Mouse (Mus musculus) gastrocnemius, adult 8-10 months (tissue): ENCODE measurements around the gene Cnep1r1. TPM values are rescaled to one million over a fixed set of nuclear protein-coding genes. Genes with fewer than 3 reads are reported as not detected.

Source experiments
- DNase-seq, 2 experiments: peaks; one replicate each; pipeline ENCODE4 v3.0.0; 2022; ENCODE audit warnings: low spot score in 2 of 2
- total RNA-seq, 4 experiments: library from RNA; stranded (reverse); gene quantifications; 2 replicates each; pipeline ENCODE4 v1.2.4; 2022

Cnep1r1 gene
- 10 to 100 TPM; 40.7 to 52.9 (median 44.1) TPM for total RNA-seq

DNA sequence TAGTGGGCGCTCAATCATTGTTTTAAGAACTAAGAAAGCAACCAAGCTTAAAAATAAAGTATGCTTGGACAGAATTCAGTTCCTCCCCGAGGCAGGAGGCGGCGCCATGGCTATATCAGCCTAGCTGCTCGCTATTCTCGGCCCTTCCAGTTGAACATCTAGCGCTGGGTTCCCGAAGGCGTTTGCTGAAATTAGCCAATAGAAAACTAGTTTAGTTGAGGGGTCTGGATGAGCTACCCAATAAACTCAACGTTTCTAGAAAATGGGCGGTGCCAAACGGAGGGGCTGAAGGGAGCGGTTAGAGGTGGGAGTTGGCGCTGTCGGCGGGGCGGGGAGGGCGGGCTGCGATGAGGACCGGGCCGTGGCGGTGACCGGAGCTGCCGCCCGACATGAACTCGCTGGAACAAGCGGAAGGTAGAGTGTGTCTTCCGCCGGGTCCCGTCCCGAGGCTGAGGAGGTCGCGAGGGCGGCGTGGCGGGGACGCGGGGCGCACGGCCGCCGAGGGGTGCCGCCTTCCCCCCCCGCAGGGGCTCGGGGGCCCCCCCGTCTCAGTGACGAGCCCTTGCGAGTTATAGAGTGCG, at the start of gene Cnep1r1:
Cnep1r1 (plus strand) TSS at position 314 of the 581 bp plus-strand sequence.
- peak; percentile 86 to 87 for DNase-seq

DNA sequence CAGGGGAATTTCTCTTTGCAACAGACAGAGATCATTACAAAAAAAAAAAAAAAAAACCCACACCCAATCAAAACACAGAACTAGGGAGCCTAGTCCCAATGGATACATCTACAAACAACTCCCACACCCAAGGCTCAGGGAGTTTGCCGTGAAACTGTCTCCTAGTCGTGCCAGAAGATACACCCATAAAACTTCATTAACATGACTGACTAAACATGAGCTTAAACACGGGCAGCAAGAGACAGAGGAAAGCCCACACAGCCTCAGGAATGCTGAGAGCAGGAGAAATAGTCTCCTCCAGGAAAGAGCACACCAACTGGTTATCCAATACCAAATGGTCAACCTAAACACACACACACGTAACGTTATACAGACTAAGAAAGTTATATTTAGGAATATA, 36.4 kb upstream of the Cnep1r1 start:
- no peak for DNase-seq

DNA sequence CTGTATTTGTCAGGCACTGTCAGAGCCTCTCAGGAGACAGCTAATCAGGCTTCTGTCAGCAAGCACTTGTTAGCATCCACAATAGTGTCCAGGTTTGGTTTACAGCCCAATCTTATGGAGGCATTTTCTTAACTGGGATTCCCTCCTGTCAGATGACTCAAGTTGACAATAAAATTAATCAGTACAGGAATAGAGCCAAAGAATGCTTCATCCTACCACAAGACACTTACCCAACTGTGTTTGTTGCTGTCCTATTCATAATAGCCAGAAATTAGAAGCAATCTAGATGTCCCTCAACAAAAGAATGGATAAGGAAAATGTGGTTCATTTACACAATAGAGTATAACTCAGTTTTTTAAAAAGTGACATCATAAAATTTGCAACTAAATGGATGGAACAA, 30.6 kb upstream of the Cnep1r1 start:
- DNase-seq: no peak

DNA sequence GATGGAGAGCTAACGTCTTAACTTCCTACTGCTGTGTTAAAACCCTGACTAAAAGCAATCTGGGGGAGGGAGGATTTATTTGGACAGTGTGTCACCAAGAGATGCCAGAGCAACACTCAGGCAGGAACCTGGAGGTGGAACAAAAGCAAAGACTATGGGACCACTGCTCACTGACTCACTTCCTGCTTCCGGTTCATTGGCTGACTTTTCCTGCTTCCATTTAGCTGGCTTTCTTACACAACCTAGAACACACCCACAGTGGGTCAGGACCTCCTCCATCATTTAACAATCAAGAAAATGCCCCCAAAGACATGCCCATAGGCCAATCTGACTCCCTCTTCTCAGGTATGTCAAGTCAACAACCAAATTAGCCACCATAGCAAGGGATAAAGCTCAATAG, 26.9 kb upstream of the Cnep1r1 start:
- no peak for DNase-seq

DNA sequence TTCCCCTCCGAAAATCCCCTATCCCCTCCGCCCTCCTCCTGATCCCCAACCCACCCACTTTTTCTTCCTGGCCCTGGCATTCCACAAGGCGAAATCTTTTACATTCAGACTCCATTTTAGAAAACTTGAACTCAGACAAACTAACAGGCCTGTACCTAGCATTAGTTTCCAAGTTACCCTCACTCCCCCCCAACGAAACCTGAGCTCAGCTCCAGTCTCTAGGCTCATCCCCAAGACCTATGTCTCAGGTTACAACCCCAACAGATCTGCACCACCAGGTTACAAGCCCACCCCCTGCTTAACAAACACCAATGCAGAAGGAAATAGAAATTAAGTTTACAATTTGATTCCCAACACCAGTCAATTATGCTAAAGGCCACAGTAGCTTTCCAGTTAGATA, 25.2 kb upstream of the Cnep1r1 start:
- no peak for DNase-seq

DNA sequence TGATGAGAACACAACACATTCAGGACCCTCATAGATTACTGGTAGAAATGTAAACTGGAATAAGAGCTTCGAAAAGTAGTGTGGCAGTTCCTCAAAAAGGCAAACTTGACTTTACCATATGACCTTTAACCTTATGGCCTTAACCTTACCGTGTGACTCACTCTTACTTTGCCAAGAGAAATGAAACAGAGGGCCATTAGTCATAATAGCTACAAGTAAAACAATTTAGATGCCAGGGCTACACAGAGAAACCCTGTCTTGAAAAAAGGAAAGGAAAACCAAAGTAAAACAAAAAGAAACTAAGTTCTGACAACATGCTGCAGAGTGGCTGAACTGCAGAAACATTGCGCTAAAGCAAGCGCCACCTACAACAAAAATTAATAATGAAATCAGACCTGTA, 19.7 kb upstream of the Cnep1r1 start:
- no peak for DNase-seq

DNA sequence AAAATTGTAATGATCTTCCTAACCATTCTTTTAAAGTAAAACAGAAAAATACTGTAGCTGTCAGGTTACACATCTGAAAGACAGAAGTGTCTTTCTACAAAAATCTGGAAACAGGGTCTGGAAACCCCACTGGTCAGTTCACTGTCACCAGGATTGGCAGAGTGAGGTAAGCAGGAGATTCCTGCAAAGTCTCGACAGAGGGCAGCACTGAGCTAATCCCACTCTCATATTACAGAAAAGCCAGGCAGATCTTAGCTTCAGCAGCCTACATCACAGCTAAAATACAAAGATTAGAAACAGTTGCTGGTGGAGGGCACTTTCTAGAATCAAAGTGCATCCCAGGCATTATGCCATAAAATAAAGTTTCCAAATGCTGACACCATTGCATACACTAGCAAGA, 19.0 kb upstream of the Cnep1r1 start:
- DNase-seq: peak in 1 of 2 experiments; percentile 7

DNA sequence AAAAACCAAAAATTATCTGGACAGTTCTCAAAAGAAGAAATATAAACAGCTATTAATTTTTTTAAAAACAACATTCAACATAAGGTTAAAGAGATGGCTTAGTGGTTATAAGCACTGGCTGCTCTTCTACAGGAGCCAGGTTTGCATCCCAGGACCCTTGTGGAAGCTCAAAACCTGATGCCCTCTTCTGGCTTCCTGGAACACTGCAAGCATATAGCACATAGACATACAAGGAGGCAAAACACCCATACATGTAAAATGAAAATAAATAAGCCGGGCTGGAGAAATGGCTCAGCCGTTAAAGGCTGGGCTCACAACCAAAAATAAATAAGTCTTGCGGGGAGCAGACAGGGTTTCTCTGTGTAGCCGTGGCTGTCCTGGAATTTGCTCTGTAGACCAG, 9.3 kb upstream of the Cnep1r1 start:
- DNase-seq: no peak

DNA sequence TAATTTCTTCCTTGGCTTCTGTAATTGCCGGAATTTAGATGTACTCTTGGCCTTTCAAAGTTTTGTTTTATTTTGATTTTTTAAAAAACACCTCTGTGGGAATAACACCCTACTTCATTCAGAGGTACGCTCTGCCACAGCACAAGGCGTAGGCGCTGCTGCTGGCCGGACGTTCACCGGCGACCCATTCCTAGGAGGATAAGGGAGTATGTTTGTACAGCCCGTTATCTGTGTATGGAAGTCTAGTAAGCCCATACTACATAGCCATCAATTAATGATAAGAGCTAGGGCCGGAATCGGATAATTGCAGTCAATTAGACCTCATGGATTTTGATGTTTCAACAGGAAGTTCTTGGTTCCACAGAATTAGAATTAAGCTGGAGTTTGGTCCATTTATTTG, 507 bp downstream of the Cnep1r1 start:
- no peak for DNase-seq

DNA sequence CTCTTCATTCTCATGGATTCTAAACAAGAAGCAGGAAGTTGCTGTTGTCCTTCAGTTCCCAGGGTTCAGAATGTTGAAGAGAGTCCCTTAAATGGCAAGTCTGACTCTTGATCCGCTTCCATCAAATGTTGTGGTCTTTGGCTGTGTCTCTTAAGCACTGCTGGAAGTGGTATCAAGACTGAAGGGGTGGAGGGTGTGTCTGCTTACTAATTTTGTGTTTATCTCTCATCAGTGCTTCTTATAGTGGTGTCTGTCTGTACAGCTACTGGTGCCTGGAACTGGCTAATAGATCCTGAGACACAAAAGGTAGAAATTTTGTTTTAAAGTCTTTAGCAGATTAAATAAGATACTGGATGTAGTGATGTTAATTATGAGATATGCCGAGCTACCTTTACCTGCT, 6.3 kb downstream of the Cnep1r1 start:
- no peak for DNase-seq

DNA sequence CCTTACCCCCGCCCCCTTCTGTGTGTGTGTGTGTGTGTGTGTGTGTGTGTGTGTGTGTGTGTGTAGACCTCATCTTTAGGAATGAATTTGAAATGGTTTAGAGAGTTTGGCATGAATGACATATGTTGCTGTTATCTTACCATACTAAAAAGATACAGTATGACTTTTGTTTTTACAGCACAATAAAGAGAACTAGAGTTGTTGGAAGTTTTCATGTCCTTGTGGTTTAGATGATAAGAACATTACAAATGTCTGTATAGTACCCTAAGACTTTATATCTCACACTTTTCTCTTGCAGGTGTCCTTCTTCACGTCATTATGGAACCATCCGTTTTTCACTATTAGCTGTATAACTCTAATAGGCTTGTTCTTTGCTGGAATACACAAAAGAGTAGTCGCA, 10.8 kb downstream of the Cnep1r1 start:
- no peak for DNase-seq

DNA sequence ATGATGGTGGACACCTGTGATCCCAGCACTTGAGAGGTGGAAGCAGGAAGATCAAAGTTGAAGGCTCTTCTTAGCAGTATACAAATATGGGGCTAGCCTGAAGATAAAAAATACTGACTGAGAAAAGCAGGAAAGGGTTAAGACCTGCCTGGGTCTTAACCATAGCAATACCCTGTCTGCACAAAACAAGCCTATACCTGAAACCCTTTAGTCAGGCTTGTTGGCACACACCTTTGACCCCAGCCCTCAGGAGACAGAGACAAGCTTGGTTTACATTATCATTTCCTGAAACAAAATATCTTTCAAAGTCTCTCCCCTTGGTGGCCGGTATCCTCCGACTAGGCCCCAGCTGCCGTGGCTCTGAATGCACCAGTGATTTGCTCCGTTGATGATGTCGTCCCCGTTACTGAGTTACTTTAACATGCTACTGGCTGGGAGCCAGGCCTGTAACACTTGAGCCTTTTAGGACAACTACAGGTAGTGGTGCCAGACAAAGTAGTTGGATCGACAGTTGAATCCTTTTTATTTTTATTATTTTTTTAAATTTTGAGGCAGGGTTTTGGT, 12.3 kb downstream of the Cnep1r1 start:
- no peak for DNase-seq

DNA sequence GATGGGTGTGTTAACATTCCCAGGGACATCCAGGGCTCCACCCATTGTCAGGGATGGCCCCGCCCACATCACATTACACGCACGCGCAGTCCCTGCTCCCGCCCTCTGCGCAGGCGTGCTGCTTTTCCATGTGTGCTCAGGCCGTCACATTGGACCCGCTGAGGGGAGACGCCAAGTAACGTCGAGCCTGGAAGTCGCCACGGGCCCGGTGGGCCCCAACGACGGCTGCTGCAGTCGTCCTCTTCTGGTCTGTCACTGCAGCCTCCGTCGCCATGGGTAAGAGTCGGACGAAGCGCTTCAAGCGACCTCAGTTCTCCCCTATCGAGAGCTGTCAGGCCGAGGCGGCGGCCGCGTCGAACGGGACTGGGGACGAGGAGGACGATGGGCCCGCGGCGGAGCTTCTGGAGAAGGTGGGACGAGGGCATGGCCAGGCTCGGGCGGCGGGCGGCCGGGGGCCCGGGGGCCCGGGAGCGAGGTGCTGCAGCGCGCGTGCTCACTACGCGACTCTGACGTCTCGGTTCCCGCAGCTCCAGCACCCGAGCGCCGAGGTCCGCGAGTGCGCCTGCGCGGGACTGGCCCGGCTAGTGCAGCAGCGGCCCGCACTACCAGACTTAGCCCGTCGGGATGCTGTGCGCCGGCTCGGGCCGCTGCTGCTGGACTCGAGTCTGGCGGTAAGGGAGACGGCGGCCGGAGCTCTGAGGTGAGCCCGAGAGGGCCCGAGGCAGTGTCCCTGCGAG, 19.3 kb downstream of the Cnep1r1 start, which contains the start of gene Heatr3:
Heatr3 (plus strand) TSS at position 108 of the 737 bp plus-strand sequence.
- peak; percentile 93 to 95 for DNase-seq

DNA sequence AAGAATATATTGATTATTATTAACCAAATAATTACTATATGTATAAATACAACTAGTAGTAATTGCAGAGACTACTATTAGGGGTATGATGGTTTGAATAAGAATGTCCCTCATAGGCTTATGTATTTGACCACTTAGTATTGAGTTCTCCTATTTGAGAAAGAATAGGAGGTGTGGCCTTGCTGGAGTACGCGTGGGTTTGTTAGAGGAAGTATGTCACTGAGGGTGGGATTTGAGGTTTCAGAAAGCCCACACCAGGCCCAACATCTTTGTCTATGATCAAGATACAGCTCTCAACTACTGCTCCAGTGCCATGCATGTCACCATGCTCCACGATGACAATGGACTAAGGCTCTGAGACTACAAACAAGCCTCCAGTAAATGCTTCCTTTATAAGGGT, 20.7 kb downstream of the Cnep1r1 start:
- DNase-seq: no peak

DNA sequence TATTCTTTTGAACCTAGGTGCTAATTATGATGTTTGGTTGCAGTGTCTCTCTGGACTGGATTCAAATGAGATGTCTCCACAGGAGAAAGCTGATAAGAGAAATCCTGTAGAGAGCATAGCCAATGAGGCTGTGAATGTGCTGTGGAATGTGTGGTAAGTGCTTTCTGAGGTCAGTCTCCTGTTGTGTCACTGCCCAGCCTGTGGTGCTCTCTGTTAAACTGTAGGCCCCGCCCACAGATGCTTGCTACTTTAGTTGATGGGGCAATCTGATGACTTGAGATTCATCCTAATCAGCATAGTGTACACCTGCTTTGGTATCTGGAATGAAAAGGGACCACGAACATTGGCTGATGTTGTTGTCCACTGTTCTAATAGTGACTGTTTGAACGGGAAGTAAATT, 23.1 kb downstream of the Cnep1r1 start:
- DNase-seq: no peak

DNA sequence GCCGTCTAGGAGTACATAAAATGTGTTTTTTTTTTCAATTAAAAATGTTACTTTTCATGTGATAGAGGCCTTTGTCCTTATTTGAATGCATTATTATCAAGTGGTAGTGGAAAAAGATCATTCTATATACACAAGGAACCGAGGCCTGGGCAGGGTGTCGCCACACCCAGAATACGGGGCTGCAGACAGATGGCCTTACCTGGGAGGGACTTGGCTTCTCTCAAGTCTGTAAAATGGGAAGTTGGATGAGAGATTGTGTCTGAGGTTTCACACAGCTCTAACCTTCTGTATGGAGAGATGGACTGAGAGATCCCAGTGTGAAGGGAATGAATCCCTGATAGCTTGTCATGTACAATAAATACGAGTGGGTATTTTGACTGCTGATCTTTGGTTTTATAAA, 25.5 kb downstream of the Cnep1r1 start:
- no peak for DNase-seq

DNA sequence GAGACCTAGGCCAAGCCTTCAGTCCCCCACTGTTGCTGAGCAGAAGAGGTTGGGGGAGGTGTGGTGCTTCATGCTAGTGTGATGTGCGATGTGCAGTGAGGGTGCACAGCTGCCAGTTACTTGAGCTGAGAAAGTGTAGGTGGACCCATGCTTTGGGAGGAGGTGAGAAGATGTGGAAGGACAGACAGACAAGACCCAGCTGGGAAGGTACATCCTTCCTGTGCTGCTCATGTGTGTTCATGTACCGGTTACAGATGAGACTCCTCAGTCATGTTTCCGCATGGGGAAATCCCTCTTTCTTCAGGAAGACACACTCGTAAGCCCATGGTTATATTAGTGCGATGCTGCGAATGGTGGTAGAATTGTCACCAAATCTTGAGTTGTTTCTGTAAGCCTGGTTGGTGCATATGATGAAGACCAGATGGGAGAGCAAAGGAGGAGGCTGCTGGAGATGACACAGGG, 32.4 kb downstream of the Cnep1r1 start:
- no peak for DNase-seq

DNA sequence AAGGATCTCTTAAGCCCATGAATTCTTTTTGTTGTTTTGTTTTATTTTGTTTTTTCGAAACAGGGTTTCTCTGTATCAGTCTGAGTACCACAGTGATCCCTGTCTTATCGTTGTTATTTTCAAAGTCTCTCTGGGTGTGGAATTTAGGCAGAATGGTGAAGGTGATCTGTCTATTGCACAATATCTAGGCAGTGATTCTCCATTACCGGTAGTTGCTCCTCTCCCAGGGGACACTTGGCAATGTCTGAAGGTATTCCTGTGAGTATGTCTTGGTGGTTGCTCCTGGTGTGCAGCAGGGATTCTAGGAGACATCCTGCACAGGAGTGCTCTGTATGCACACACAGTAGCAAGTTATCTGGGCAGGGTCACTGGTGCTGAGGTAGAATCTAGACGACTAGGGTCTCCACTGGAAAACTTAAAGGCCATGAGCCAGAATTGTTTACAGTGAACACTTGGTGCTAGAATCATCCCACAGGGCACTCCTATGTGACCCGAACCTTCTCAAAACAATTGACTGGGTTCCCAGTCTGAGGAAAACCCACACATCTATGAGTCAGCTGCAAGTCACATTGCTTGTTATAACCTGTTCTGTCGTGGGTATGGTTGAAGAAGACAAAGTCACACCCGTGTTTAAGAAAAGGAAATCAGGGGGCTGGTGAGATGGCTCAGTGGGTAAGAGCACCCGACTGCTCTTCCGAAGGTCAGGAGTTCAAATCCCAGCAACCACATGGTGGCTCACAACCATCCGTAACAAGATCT, 41.8 kb downstream of the Cnep1r1 start:
- no peak for DNase-seq

DNA sequence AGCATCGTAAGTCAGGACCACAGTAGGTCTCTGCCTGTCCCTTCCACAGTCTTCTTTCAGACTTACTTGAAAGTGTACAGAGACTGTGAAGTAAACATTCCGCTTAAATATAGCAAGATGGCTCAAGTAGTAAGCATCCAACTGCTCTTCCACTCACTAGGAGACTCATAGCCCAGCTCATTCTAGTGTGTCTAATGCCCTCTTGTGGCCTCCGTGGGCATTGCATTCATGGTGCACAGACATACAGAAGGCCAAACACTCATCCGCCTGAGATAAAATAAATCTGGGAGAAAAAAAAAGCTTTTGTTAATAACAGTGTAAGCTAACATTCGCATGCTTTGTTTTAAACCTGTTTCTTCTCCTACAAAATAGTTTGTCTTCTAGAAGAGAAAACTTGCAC, 42.9 kb downstream of the Cnep1r1 start:
- DNase-seq: peak; percentile 39 to 60

DNA sequence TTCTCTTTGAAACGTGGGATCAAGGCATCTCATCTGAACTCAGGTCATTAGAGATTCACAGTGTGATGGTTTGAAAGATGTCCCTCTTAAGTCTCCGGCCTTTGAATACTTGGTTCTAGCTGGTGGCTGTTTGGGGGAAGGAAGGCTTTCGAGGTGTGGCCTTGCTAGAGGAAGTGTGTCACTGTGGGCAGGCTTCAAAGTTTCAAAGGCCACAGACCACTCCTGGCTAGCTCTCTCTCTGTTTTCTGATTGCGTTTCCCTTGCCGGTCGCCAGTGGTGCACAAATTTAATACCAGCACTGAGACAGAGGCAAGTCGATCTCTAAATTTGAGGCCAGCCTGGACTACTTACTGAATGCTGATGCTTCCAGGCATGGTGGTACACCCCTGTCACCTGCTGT, 56.7 kb downstream of the Cnep1r1 start:
- no peak for DNase-seq

DNA sequence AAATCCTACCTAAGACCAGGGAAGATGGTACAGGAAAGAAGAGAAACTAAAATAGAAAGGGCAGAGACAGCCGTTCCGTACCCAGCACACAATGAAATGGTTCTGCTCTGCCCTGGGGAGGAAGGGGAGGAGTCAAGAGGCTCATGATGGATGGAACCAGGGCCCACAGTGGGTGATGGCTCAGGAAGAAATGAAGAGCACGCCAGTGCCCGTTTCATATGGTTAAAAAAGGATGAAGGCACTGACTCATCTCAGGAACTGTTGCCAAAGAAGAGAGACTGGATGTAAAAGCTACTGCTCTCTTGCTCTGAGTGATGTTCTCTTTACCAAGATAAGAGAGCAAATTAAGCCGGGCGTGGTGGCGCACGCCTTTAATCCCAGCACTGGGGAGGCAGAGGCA, 58.7 kb downstream of the Cnep1r1 start:
- no peak for DNase-seq

DNA sequence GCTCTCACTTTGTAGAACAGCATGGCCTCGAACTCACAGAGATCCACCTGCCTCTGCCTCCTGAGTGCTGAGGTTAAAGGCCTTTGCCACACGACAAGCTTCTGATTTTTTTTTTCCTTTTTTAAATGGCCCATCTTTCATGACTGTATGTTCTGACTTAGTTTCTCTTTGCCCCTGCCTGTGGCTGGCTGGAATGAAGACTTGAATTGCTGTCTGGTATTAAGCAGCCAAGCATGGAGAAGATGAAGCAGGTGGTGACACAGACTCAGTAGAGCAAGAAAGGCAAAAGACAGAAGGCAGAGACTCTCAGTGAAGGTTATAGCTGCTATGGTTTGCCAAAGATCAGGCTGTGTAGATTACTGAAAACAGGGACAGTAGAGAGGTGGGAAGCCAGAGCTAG, 64.6 kb downstream of the Cnep1r1 start:
- DNase-seq: no peak
